Mouse (Mus musculus): ENCODE results near the gene Tbx19.

Gene Tbx19

DNA sequence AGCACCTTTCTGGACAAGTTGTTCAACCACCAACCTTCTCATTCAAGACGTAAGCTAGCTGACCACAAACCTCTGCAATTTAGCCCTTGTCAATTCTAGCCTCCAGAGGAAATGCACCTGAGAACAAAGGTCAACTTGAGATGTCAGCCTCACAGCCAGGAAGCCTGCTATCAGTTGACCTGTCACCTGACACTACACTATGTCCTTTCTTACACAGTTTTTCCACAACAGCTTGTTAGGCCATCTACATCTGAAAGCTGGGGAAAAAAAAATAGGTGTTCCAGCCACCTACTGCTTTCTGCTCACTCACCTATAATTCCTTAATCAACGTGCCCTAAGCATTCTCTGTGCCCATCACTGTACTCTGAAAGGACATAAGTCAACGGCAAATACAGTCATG, 23.6 kb upstream of the Tbx19 start:
- no peak for DNase-seq (ENCODE audit: low spot score)

DNA sequence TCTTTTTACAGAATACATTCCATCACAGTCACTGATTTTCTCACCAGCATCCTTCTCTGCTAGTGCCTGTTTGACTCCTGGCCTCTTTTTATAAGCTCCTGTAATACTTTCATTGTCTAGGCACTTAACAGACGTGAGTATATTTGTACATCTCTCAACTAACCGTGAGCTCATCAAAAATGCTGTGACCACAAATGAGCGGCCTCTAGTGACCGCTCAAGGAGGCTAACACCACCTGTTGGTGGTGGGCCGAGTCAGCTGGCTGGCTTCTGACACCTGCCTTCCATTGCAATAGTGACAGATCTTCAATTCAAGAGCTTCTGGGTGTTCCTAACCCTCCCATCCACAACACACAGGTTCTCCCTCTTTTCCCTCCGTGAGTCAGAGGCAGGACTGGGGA, 22.8 kb upstream of the Tbx19 start:
- DNase-seq (ENCODE audit: low spot score), result no peak

- no peak for DNase-seq (ENCODE audit: low spot score)
These were observed 18.7 kb upstream of the Tbx19 start for GRCm38 (mm10) chr1:165179321-165179720.

GRCm38 (mm10) chr1:165178075-165178474, 17.5 kb upstream of the Tbx19 start:
- no peak for DNase-seq (ENCODE audit: low spot score)

GRCm38 (mm10) chr1:165174059-165174616, 13.6 kb upstream of the Tbx19 start:
- DNase-seq (ENCODE audit: low spot score), result no peak

DNA sequence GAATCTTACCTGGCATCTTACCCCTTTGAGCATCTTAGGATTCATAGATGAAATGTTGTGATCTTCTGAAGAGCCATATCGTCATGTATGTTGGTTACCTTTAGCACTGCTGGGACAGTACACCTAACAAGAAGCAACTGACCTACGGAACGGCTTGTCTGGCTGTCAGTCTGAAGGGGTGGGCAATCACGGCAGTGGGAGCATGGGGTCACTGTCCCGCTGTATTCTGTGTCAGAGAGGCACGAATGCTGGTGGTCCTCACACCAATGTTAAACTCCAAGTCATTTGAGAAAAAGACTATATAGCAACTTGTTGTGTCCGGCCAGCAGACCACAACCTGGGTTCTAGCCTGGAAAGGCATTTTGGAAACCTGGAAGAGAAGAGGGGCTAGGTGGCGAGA, 10.7 kb upstream of the Tbx19 start:
- no peak for DNase-seq (ENCODE audit: low spot score)

DNA sequence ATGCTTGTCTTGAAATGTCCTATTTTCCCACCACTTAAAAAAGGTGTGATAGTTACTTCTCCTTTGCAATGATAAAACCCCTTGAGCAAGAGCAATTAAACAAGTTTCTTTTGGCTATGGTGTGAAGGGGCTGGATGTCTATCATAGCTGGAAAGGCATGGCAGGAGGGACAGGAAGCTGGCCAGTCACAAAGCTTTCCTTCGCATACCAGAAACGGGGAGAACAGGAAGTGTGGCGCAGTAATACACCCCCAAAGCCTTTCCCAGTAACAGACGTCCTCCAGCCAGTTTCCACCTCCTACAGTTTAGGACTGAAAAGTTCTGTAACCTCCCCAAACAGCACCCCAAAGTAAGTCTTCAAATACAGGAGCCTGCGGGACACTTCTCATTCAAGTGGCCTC, 9.6 kb upstream of the Tbx19 start:
- DNase-seq (ENCODE audit: low spot score), result no peak

DNA sequence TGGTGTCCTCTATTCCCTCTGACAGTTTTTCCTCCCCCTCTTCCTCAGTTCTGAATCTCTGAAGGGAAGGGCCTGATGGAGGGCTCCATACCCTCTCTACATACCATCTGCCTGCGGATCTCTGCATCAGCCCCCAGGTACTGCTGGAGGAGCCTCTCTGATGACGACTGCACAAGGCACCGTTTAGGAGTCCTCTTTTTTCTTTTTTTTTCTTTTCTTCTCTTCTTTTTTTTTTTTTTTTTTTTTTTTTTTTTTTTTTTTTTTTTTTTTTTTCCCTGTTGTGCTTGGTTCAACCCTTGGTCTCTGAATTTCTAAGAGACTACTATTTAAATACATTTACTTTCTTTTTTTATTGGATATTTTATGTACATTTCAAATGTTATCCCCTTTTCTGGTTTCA, 8.9 kb upstream of the Tbx19 start:
- no peak for DNase-seq (ENCODE audit: low spot score)

GRCm38 (mm10) chr1:165164920-165165319, 4.3 kb upstream of the Tbx19 start:
- no peak for DNase-seq (ENCODE audit: low spot score)

DNA sequence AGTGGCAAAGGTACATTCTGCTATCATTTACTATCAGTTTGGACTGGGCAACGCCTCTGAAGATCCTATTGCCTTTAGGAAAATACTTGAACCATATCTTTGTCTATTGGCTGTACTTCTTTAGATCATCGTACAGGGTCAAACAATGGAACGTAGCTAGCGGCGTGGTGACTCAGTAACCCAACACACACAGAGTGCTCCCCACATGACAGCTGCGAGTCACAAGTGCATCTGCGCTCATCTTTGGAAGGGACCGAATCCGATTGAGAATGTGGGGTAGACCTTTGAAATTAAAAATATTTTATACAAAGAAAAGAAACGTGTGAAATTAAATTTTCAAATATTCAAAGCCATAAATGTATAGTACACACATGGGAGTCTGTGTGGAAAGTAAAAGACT, 1.7 kb downstream of the Tbx19 start:
- no peak for DNase-seq (ENCODE audit: low spot score)

GRCm38 (mm10) chr1:165154162-165154561, 6.4 kb downstream of the Tbx19 start:
- no peak for DNase-seq (ENCODE audit: low spot score)

- no peak for DNase-seq (ENCODE audit: low spot score)
These were observed 9.4 kb downstream of the Tbx19 start for GRCm38 (mm10) chr1:165151216-165151615.

GRCm38 (mm10) chr1:165142343-165142916, 18.1 kb downstream of the Tbx19 start:
- no peak for DNase-seq (ENCODE audit: low spot score)

- DNase-seq (ENCODE audit: low spot score), result no peak
These were observed 20.3 kb downstream of the Tbx19 start for GRCm38 (mm10) chr1:165140227-165140626.

DNA sequence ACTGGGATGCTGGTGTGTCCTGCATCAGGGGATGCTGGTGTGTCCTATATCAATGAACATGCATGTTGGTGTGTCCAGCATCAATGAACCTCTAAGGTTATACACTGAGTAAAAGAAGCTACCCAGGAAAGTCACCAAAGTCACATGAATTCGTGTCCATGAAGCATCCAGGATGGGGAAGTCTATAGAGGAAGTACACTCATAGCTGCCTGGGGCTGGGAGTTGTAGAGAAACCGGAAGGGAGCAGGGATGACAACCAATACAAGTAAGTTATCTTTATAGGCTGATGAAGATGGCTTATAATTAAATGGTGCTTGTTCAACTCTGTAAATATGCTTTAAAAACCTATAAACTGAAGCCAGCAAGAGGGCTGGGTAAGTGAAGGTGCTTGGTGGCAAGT, 26.7 kb downstream of the Tbx19 start:
- DNase-seq (ENCODE audit: low spot score), result no peak

DNA sequence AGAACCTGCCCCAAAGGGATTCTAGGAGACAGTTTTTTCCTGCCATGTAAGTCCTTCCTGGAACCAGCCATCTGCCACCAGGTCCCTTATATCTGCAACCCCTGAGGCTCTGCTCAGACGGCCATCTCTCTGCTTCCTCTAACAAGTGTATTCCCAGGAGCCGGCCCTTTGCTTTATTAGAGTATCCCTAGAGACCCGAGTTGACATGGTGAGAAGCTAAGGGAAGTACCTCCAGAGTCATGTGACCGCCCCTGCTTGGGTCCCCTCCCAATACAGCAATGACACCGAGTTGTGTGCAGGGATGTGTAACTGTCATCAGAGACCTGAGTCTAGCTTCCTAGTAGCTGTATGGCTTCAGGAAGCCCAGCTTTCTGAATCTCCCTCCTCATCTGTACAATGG, 27.3 kb downstream of the Tbx19 start:
- DNase-seq (ENCODE audit: low spot score), result no peak

DNA sequence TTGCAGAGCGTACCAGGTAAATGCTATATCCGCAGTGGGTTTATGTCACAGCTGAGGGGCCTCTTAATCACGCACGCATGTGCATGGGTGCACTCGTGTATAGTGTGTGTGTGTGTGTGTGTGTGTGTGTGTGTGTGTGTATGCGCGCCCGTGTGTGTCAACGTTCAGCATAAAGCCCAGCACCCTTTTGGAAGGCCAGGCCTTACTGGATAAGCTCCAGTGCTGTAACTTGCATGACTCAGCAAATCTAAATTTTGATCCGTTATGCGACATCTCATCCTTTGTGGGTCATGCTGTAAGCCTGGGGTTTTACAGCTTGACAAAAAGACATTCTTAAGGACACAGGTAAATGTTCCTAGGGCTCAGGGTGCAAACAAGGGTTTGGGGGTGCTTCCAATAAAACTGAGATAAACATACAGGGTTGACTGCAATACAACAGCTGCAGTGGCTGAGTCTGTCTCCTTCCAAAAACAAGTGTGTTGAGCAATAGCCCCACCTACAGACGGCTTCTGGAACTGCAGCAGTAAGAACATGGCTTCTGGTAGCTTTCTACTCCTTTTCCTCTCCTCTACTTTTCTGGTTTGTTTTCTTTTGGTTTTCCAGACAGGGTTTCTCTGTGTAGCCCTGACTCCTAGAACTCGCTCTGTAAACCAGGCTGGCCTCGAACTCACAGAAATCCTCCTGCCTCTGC, 28.2 kb downstream of the Tbx19 start:
- DNase-seq (ENCODE audit: low spot score), result peak; percentile 87

DNA sequence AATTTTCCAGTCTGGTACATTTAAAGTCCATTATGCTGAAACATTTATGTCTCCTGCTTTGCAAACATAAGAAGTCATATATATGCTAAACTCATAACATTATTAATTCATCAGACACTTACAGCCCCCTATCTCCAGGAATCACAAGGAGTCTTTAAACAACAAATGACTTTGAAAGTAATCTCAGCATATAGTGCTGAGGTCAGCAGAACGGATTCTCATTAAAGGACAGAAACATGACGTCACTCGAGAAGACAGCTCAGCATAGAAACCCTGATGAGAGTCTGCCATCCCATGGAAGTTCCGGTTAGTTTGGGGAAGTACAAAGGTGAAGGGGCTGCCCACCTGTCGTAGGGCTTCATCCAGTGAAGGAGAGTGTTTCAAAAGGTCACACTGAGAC, 31.0 kb downstream of the Tbx19 start:
- DNase-seq (ENCODE audit: low spot score), result no peak

- no peak for DNase-seq (ENCODE audit: low spot score)
These were observed 39.5 kb downstream of the Tbx19 start for GRCm38 (mm10) chr1:165121096-165121495.

DNA sequence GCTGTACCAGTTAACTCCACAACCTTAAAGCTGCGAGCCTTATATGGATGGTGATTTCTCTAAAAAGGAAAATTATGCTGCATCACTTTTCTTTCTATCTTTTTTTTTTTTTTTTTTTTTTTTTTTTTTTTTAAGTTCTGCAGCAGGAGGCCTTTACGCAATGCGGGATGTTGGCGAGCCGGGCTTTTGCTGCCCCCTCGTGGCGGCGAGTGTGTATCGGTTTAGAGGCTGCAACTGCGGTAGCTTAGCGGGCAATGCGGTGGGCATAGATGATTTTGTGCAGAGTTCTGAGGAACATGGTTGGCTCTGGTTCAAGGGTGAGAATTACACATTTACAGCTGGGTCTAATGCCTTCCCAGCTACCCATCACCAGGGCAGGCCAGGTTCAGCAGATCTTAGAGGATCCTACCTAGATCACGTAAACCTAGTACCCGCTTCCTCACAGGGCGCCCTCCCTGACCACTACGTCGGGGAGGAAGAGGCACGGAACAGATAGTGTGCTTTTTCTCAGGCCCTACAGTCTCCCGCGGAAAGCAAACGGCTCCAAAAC, 40.1 kb downstream of the Tbx19 start:
- peak; percentile 87 for DNase-seq (ENCODE audit: low spot score)

GRCm38 (mm10) chr1:165119760-165120159, 40.8 kb downstream of the Tbx19 start:
- DNase-seq (ENCODE audit: low spot score), result no peak

- no peak for DNase-seq (ENCODE audit: low spot score)
These were observed 41.4 kb downstream of the Tbx19 start for GRCm38 (mm10) chr1:165119011-165119726.
